Mouse (Mus musculus) CD4-positive helper T cell, adult 2 months (primary cell): ENCODE measurements at regions not wholly inside any gene's neighbourhood (a gene's known extent, or its start where the extent isn't known, plus 50 kb on each side); places are given as distances from the start of the nearest gene placed in this dataset.
"Not testable (repeated sequence)": the region's sequence is repeated elsewhere in the genome, so short reads cannot be mapped to it uniquely, and the experiment has no call there.

Source experiments
- DNase-seq: peaks from one replicate; pipeline ENCODE4 v3.0.0-alpha.2; 2012; ENCODE audit warnings: low read depth, missing footprints, low spot score

DNA sequence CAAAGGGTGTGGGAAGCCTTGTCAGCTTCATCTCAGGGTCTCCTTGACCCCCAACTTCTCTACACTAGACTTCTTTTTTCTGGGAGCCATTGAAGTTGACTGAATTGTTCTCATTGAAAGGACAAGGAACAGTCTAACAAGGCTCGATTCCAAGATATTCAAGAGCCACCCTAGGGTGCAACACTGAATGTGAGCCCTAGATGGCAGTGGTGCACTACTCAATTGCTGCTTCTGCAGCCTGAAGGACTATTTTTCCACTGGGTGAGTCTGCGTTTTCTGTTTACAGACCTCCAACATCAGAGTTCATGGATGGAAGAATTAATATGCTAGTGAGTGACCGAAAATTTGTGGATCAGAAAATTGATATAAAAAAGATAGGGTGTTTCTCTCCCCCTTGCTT, 161.5 kb downstream of the Hpcal1 start:
- peak; percentile 9 for DNase-seq

DNA sequence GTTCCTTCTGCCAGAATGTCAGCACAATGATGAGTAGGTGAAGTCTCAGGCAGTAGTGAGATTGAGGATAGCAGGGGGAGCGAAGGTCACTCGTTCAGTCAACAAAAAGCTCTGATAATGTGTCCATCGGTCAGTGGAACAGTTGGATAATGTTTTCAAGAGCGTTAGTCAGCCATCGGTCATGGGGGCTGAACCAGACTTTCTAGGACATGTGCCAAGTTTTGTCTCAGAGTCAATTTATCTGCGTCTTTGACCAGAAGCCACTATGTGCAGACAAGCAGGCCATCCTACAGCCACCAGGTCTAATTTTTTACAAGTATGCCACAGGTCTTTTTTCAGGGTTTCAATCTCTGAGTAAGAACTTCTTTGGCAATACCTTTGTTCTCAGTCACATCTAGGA, 181.8 kb downstream of the Hpcal1 start:
- not testable (repeated sequence) for DNase-seq

DNA sequence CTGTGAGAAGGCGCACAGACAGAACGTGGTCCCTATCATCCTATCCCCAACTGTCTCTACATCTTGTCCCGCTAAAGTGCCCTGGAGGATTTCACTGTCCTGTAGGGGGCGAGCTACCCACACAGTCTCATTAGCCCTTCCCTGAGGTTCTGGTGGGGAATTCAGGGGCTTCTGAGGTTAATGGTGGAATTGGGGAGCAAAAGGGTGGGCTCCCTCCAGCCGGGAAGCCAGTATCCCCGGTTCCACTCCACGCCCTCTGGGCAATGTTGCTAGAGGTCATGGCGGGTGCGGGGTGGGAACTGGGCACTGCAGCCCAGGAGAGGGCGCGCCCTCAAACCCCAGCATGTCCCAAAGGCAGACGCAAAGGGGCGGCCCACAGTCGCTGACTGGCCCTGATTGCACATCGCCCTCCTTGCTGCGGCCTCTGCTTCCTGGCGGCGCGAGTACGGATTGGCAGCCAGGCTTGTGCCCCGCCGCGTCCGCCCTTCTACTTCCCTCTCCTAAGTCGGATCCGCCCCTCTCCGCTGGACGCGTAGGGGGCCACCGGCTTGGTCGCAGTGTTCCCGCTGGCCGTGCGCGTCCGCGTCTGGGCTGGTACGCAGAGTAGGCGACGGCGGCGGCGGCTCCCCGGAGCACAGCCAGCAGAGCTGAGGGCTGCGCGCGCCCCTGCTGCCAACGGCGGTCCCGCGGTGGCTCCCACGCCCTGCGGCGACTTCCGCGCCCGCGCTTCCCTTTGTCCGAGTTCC, 190.9 kb downstream of the Hpcal1 start:
- DNase-seq, result peak; percentile 78

DNA sequence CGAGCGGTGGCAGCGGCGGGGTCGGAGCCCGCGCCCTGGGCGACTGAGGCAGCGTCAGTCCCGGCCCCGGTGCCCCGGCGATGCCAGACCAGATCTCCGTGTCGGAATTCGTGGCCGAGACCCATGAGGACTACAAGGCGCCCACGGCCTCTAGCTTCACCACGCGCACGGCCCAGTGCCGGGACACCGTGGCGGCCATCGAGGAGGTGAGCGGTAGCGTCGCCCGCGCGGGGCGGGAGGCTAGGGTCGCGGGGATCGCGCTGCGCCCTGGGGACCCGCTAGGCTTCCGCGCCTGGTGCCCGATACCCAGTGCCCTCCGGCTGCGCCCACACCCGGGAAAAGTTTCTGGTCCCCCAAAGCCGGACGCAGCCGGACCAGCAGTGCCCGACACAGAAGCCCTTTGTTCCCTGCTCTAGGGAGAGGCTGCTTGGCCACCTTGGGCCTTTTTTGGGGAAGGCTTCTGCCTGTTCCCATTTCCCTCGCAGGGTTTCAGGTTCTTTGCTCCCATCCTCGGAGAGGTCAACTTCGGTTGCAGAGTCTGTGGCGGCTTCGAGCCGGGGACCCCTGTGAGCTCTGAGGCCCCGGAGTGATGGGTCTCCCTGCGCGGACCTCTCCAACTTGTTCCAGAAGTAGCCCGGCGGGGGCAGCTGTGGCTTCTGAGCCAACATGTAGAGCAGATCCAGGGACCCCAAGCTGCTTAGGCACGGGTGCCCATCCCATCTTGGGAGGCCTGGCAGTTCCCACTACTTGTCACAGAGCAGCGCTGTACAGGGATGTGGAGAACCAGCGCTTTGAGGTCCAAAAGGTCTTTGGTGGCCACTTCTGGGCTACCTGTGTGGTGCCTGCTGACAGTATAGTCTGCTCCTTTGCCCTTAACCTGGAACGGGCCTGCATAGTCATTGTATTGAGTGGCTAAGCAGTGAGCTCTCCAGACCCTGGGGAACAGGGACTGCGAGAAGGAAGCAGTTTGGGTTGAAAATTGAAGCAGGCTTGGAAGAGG, 191.8 kb downstream of the Hpcal1 start:
- not testable (repeated sequence) for DNase-seq

DNA sequence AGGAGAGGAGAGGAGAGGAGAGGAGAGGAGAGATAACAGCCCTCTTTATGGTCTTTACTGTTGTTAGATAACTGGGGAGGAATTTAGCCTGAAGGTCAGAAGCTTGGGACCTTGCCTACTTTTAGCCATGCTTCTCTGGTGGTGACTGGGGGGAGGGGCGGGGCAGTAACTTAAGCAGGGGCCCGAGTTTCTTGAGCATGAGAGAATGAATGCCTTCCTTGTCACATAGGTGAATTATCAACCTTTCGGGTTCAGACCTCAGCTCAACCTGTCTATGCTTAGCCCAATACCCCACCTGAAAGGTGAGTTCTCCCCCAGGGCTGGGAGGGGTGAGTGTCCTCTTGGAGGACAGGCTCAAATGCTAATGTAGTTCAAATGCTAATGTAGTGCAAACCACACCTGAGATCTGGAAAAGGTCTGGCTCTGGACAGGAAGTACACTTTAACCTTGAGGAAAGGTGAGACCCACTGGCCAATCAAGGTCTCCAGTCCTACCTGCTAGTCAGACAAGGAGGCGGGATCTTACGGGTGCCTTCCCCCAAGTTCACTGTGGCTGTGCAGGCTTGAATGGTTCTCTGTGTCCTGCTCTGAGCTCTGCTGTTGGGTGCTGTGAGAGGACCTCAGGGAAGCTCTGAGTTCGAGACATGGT, 201.1 kb downstream of the Hpcal1 start:
- not testable (repeated sequence) for DNase-seq

DNA sequence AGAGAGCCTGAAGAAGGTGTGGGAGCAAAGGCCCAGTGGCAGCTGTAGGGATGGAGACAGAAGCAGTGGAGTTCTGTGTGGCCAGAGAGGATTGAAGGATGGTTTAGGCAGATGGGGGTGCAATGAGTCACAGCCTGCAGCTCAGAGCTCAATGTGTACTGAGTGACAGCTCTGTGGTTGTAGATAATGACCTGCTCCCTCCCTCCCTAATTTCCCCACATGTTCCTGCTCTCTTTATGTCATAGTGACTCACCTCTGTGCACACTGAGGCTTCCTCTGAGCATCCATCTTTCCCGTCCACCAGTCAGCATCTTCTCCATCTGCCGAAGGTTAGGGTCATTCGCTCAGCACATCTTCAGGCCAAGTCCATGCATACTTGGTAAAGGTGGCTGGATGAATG, 222.4 kb downstream of the Hpcal1 start:
- not testable (repeated sequence) for DNase-seq
